Mouse (Mus musculus): Measurements from ENCODE around the gene Ube2m. TPM values are rescaled to one million over a fixed set of nuclear protein-coding genes. Genes with fewer than 3 reads are reported as not detected.
"Not testable (repeated sequence)": the region's sequence is repeated elsewhere in the genome, so short reads cannot be mapped to it uniquely, and the experiment has no call there.

Gene Ube2m
- 157 and 159 TPM in 2 replicates for polyA plus RNA-seq (2016; fragmentation: Nextera tagmentation; extraction: Ambion mirVana)

DNA sequence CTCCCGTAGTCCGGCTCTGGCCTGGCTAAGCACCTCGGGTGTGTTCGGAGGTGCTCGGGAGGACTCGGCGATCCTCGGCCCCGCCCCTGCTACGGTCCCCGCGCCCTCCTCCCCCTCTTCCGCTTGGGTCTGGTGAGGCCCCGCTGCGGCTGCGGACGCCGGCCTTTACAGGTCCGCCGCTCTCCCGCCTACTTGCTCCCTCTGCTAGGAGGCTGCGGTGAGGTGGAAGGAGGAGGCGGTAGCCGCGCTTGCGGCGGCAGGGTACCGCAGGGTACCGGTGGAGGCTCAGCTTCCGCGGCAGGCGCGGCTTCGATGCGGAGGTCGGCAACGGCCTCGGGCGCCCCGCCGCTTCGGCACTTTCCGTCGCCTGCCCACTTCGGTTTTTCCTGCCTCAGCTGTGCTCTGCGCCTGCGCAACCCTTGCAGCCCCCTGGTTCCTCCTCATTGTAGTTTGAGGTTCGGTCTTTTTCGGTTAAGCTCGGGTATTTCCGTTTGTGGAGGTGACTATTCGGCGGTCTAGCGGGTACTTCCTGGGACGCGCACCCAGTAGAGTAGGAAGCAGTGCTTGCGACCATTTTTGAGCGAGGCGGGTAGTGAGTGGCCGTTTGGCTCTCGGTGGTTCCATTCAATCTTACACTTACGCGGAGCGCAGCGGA lies at the start of gene Ube2m:
Ube2m (minus strand) TSS at position 375 of the 655 bp plus-strand sequence.
- peak; percentile 99 for DNase-seq (ENCODE audit: low spot score)
- Histone ChIP-seq H3K27ac (replicated peaks) (peak within 1 kb of the TSS; percentile 100), H3K27me3 (replicated peaks; ENCODE audit: low read depth, poor library complexity, severe bottlenecking) (peaks cover 25% of the 10 kb centered on the region), H3K4me3 (peak within 1 kb of the TSS; percentile 84), H3K4me1 (peaks cover 44% of the 10 kb centered on the region), H3K9me3 (peaks cover 5% of the 10 kb centered on the region), H3K36me3 (replicated peaks) (peaks cover 25% of the 10 kb centered on the region)
- WGBS: under 1% methylated on average over 65 of the region's 65 CpGs

DNA sequence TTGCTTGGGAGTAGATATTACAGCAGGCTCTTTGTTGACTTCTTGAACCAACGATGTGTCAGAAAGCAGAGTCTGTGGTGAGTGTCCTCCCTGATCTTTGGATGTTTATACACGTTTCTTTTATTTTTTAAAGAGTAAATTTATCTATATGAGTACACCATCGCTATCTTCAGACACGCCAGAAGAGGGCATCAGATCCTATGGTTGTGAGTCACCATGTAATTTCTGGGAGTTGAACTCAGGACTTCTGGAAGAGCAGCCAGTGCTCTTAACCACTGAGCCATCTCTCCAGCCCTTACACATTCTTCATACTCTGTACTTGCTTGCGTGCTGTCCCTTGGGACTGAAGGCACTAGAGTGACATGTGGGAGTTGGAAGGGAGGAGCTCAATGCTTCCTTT lies 34.2 kb upstream of the Ube2m start:
- H3K36me3 ChIP-seq (replicated peaks): no peaks in the 10 kb centered on the region
- no peak for DNase-seq (ENCODE audit: low spot score)
- H3K9me3 ChIP-seq: 0 out of 2 replicates have a peak, but pooled peaks cover 1% of the 10 kb centered on the region
- no peaks in the 10 kb centered on the region for H3K27me3 ChIP-seq (replicated peaks; ENCODE audit: low read depth, poor library complexity, severe bottlenecking)
- WGBS: 61% methylated on average over 5 of the region's 5 CpGs
- no peak overlapping the region for H3K27ac ChIP-seq (replicated peaks)
- H3K4me1 ChIP-seq: no peaks in the 10 kb centered on the region
- no peak overlapping the region for H3K4me3 ChIP-seq

- not testable (repeated sequence) for H3K9me3 ChIP-seq; H3K4me1 ChIP-seq; H3K4me3 ChIP-seq; H3K36me3 ChIP-seq (replicated peaks); DNase-seq (ENCODE audit: low spot score); H3K27ac ChIP-seq (replicated peaks); H3K27me3 ChIP-seq (replicated peaks; ENCODE audit: low read depth, poor library complexity, severe bottlenecking)
- WGBS: 50% methylated on average over 2 of the region's 2 CpGs
Observed at GRCm38 (mm10) chr7:13063399-13063798, 25.3 kb upstream of the Ube2m start.

DNA sequence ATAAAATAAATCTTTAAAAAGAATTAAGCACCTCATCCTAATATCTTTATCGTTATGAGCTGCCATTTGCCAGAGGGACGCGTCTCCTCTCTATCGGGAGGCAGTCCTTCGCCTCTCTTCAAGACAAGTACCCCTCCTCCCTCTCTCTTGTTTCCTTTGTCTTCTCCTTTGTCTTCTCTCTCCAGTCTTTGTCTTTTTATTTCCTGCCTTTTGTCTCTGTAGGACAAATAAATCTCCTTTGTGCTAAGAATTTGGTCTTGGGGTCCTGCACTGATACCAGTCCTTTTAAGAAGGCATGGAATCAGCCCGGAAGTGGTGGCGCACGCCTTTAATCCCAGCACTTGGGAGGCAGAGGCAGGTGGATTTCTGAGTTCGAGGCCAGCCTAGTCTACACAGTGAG lies 21.5 kb upstream of the Ube2m start:
- no peak overlapping the region for H3K4me3 ChIP-seq
- no peaks in the 10 kb centered on the region for H3K36me3 ChIP-seq (replicated peaks)
- no peak for DNase-seq (ENCODE audit: low spot score)
- WGBS: 92% methylated on average over 9 of the region's 9 CpGs
- H3K9me3 ChIP-seq: 0 out of 2 replicates have a peak, but pooled peaks cover 2% of the 10 kb centered on the region
- no peaks in the 10 kb centered on the region for H3K27me3 ChIP-seq (replicated peaks; ENCODE audit: low read depth, poor library complexity, severe bottlenecking)
- no peaks in the 10 kb centered on the region for H3K4me1 ChIP-seq
- no peak overlapping the region for H3K27ac ChIP-seq (replicated peaks)

DNA sequence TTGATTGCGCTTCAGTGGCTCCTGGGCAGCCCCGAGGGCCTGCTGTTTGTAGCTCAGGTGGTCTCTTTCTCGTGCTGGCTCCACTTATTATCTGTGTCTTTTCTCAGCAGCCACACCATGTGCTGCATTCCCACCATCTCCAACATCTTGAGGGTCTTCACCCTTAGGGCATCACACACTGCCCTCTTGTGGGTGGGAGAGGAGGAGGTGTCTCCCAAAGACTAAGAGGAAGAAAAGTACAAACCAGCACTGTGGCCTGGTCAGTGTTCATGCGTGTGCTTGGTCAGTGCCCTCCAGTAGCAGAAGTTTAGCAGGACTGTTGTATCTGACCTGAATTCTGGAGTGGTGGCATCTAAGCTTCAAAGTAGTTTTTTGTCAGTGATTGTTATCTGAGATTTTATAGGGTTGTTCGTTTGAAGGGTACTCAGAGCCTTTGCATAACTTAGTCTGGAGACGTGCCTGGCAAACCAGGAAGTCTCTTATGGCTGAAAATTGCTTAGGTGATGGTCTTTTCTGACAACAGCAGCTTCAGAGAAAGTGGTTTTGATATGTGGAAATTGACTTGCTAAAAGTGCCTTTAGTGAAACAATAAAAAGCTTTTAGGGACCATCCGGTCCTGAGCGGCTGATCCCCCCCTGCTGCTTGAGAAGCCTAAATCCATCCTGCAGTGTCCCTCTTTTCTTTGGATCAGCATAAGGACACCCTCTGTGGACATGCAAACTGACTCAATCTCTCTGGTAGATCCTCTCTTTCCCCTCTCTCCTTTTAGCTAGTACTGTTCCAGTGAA lies 19.0 kb upstream of the Ube2m start:
- no peaks in the 10 kb centered on the region for H3K9me3 ChIP-seq
- H3K36me3 ChIP-seq (replicated peaks): no peaks in the 10 kb centered on the region
- no peak for DNase-seq (ENCODE audit: low spot score)
- no peak overlapping the region for H3K4me3 ChIP-seq
- no peak overlapping the region for H3K27ac ChIP-seq (replicated peaks)
- H3K4me1 ChIP-seq: peaks cover 5% of the 10 kb centered on the region; the same call in 1 of the 2 replicates
- WGBS: 54% methylated on average over 8 of the region's 8 CpGs
- no peaks in the 10 kb centered on the region for H3K27me3 ChIP-seq (replicated peaks; ENCODE audit: low read depth, poor library complexity, severe bottlenecking)

GRCm38 (mm10) chr7:13054287-13055010 lies 16.4 kb upstream of the Ube2m start, which contains the start of gene Mzf1:
Gene Mzf1 (minus strand): TSS chr7:13054764.
- Histone ChIP-seq H3K4me1 (peaks cover 5% of the 10 kb centered on the region; the same call in 1 of the 2 replicates), H3K4me3 (peak within 1 kb of the TSS; percentile 71), H3K36me3 (replicated peaks) (no peaks in the 10 kb centered on the region), H3K27ac (replicated peaks) (peak within 1 kb of the TSS; percentile 95), H3K9me3 (no peaks in the 10 kb centered on the region), H3K27me3 (replicated peaks; ENCODE audit: low read depth, poor library complexity, severe bottlenecking) (no peaks in the 10 kb centered on the region)
- under 1% methylated on average over 41 of the region's 41 CpGs for WGBS
- DNase-seq (ENCODE audit: low spot score): peak; percentile 95

GRCm38 (mm10) chr7:13053961-13054286 lies 15.8 kb upstream of the Ube2m start:
- Histone ChIP-seq H3K27ac (replicated peaks) (peak overlapping the region; percentile 95), H3K4me1 (peaks cover 5% of the 10 kb centered on the region; the same call in 1 of the 2 replicates), H3K4me3 (peak overlapping the region; percentile 71), H3K27me3 (replicated peaks; ENCODE audit: low read depth, poor library complexity, severe bottlenecking) (no peaks in the 10 kb centered on the region), H3K9me3 (no peaks in the 10 kb centered on the region), H3K36me3 (replicated peaks) (no peaks in the 10 kb centered on the region)
- 2% methylated on average over 15 of the region's 15 CpGs for WGBS
- DNase-seq (ENCODE audit: low spot score): no peak

- Histone ChIP-seq H3K4me1 (peaks cover 5% of the 10 kb centered on the region; the same call in 1 of the 2 replicates), H3K27ac (replicated peaks) (peak overlapping the region; percentile 95), H3K27me3 (replicated peaks; ENCODE audit: low read depth, poor library complexity, severe bottlenecking) (no peaks in the 10 kb centered on the region), H3K9me3 (no peaks in the 10 kb centered on the region), H3K36me3 (replicated peaks) (no peaks in the 10 kb centered on the region), H3K4me3 (peak overlapping the region; percentile 71)
- DNase-seq (ENCODE audit: low spot score): no peak
- WGBS: 94% methylated on average over 2 of the region's 2 CpGs
Observed at GRCm38 (mm10) chr7:13053501-13053900, 15.4 kb upstream of the Ube2m start.

GRCm38 (mm10) chr7:13053001-13053400 lies 14.9 kb upstream of the Ube2m start:
- 89% methylated on average over 13 of the region's 13 CpGs for WGBS
- Histone ChIP-seq H3K27me3 (replicated peaks; ENCODE audit: low read depth, poor library complexity, severe bottlenecking) (no peaks in the 10 kb centered on the region), H3K9me3 (no peaks in the 10 kb centered on the region), H3K36me3 (replicated peaks) (no peaks in the 10 kb centered on the region), H3K4me3 (peak overlapping the region; percentile 71; the same call in 1 of the 2 replicates), H3K4me1 (peaks cover 5% of the 10 kb centered on the region; the same call in 1 of the 2 replicates), H3K27ac (replicated peaks) (no peak overlapping the region)
- no peak for DNase-seq (ENCODE audit: low spot score)

GRCm38 (mm10) chr7:13046084-13046483 lies 8.0 kb upstream of the Ube2m start:
- 16% methylated on average over 2 of the region's 2 CpGs for WGBS
- Histone ChIP-seq H3K36me3 (replicated peaks) (no peaks in the 10 kb centered on the region), H3K4me3 (no peak overlapping the region), H3K9me3 (peaks cover 15% of the 10 kb centered on the region), H3K4me1 (peaks cover 15% of the 10 kb centered on the region), H3K27ac (replicated peaks) (no peak overlapping the region), H3K27me3 (replicated peaks; ENCODE audit: low read depth, poor library complexity, severe bottlenecking) (peaks cover 49% of the 10 kb centered on the region)
- DNase-seq (ENCODE audit: low spot score): peak; percentile 58

DNA sequence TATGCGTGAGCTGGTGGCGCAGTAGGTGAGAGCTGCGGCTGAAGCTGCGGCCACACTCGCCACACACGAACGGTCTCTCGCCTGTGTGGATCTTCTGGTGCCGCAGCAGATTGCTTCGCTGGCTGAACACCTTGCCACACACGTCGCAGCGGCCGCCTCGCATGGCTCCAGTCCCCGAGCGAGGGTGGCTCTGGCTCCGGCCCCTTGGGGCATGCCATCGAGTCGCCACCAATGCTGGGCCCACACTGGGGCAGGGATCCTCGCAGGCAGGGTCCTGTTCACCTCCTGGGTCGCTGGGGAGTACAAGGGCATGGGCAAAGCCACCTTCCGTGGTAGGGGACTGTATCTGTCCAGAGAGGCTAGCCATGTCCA lies 6.2 kb upstream of the Ube2m start:
- 5% methylated on average over 23 of the region's 23 CpGs for WGBS
- peak overlapping the region; percentile 53 for H3K27ac ChIP-seq (replicated peaks)
- H3K4me1 ChIP-seq: peaks cover 17% of the 10 kb centered on the region
- no peak for DNase-seq (ENCODE audit: low spot score)
- H3K9me3 ChIP-seq: peaks cover 15% of the 10 kb centered on the region
- H3K4me3 ChIP-seq: peak overlapping the region; percentile 61
- peaks cover 55% of the 10 kb centered on the region for H3K27me3 ChIP-seq (replicated peaks; ENCODE audit: low read depth, poor library complexity, severe bottlenecking)
- H3K36me3 ChIP-seq (replicated peaks): no peaks in the 10 kb centered on the region

- DNase-seq (ENCODE audit: low spot score): peak; percentile 72
- H3K27ac ChIP-seq (replicated peaks): peak overlapping the region; percentile 53
- H3K4me3 ChIP-seq: peak overlapping the region; percentile 61
- peaks cover 15% of the 10 kb centered on the region for H3K9me3 ChIP-seq
- WGBS: 6% methylated on average over 88 of the region's 88 CpGs
- no peaks in the 10 kb centered on the region for H3K36me3 ChIP-seq (replicated peaks)
- H3K4me1 ChIP-seq: peaks cover 23% of the 10 kb centered on the region
- H3K27me3 ChIP-seq (replicated peaks; ENCODE audit: low read depth, poor library complexity, severe bottlenecking): peaks cover 55% of the 10 kb centered on the region
Observed at GRCm38 (mm10) chr7:13043445-13044253, 5.6 kb upstream of the Ube2m start.
